In genomic region chr11:62249266-62250037, GRCm38 (mm10) we compare ENCODE assay signal across 7 mouse cellular contexts. TPM values are rescaled to one million over a fixed set of nuclear protein-coding genes. Genes with fewer than 3 reads are reported as not detected.
DNase-seq lines count a peak whose midpoint lies in the region; ATAC-seq and TF ChIP-seq lines count a peak whose summit lies in the region.

No protein-coding gene starts in this region.

- H3K4me1 ChIP-seq in heart, embryonic 14.5 days (ENCODE audit: control insufficient read depth in 2 of 2, insufficient read depth in 2 of 2, low read length in 2 of 2), result peaks cover 5 to 11% of the 10 kb centered on the region in 2 experiments; a peak in 3 of 4 replicates

- H3K4me2 ChIP-seq in heart, embryonic 14.5 days (ENCODE audit: low read length), result peak overlapping the region; percentile 100

- peaks cover 4% of the 10 kb centered on the region; the same call in 1 of the 2 replicates for H3K9me3 ChIP-seq in heart, embryonic 14.5 days (ENCODE audit: control insufficient read depth, low read length)

- H3K36me3 ChIP-seq in C2C12 (ENCODE audit: control insufficient read depth, insufficient read depth), result no peaks in the 10 kb centered on the region
- no peaks in the 10 kb centered on the region for H3K36me3 ChIP-seq in heart, embryonic 14.5 days (ENCODE audit: control insufficient read depth, insufficient read depth, low read length)
- no peaks in the 10 kb centered on the region for H3K36me3 ChIP-seq in macrophage (ENCODE audit: inconsistent target)

- peak overlapping the region; percentile 33 for H3K4me3 ChIP-seq in C2C12 (ENCODE audit: insufficient read depth, poor library complexity, severe bottlenecking)
- peak overlapping the region; percentile 54 to 60 for H3K4me3 ChIP-seq in heart, embryonic 14.5 days (ENCODE audit: control insufficient read depth in 1 of 2, insufficient read depth in 1 of 2, low read depth in 1 of 2, low read length in 2 of 2)
- peak overlapping the region; percentile 47 for H3K4me3 ChIP-seq in macrophage (ENCODE audit: inconsistent target)

- no peak for ATAC-seq in heart, embryonic 14.5 days (ENCODE audit: insufficient number of reproducible peaks, insufficient read depth, low FRiP score, low read depth)

- no peak for TF ChIP-seq CTCF in C2C12 (IDR thresholded peaks at IDR 0.05; ENCODE audit: control insufficient read depth, insufficient read depth, insufficient read length)

- no peaks in the 10 kb centered on the region for H3K79me3 ChIP-seq in C2C12 (ENCODE audit: low read depth)

- no peaks in the 10 kb centered on the region for H3K79me2 ChIP-seq in C2C12 (ENCODE audit: control insufficient read depth, insufficient read depth)
- H3K79me2 ChIP-seq in macrophage (ENCODE audit: inconsistent target), result peaks cover 8% of the 10 kb centered on the region; the same call in 1 of the 2 replicates

- peak overlapping the region; percentile 80 for H3ac ChIP-seq in C2C12 (ENCODE audit: control insufficient read depth, insufficient read length, low read depth)

- peak; percentile 44 for DNase-seq in 416B (ENCODE audit: low read depth)
- DNase-seq in cerebellum, adult 9-11 months, result peak; percentile 21
- peak; percentile 69 for DNase-seq in kidney, postnatal 14 days
- DNase-seq in urinary bladder, postnatal 14 days (ENCODE audit: low spot score), result peak; percentile 59

- H3K27ac ChIP-seq in heart, embryonic 14.5 days (replicated peaks in 1 of 2; ENCODE audit: control insufficient read depth in 1 of 2, insufficient read depth in 1 of 2, low read depth in 2 of 2, low read length in 2 of 2), result no peak overlapping the region
- H3K27ac ChIP-seq in macrophage, result no peak overlapping the region

- 4% methylated on average over 35 of the region's 35 CpGs for WGBS in heart, embryonic 14.5 days
- 16% methylated on average over 35 of the region's 35 CpGs for WGBS in macrophage (ENCODE audit: missing documents)

- H3K27me3 ChIP-seq in C2C12 (ENCODE audit: control insufficient read depth, insufficient read depth, insufficient read length), result no peaks in the 10 kb centered on the region
- peaks cover 32% of the 10 kb centered on the region for H3K27me3 ChIP-seq in heart, embryonic 14.5 days (ENCODE audit: control insufficient read depth, insufficient read depth, low read length)

- H3K9ac ChIP-seq in heart, embryonic 14.5 days (ENCODE audit: low read length), result peak overlapping the region; percentile 66

TF ChIP-seq in C2C12, 6 proteins besides CTCF, POLR2A, EP300 and RAD21:
- no peak for TF ChIP-seq FOSL1 (IDR thresholded peaks at IDR 0.05; ENCODE audit: insufficient read depth, low read length, poor library complexity, severe bottlenecking)
- TF ChIP-seq MAX (IDR thresholded peaks at IDR 0.05), result no peak
- no peak for TF ChIP-seq USF1 (IDR thresholded peaks at IDR 0.05; ENCODE audit: low read depth)
- no peak for TF ChIP-seq MYOG (IDR thresholded peaks at IDR 0.05; ENCODE audit: control insufficient read depth, extremely low read depth, insufficient read length)
- TF ChIP-seq MYOD1 (IDR thresholded peaks at IDR 0.05; ENCODE audit: control insufficient read depth, insufficient read length, low read depth), result no peak
- no peak for TF ChIP-seq CEBPB (IDR thresholded peaks at IDR 0.05; ENCODE audit: low read depth)

RNA-seq across cellular contexts. Expression of gene Adora2b, which starts 0.7 kb away (rescaled TPM):
- polyA plus RNA-seq in C2C12 (2012; fragmentation: generic; extraction: Trizol) (3.7 TPM), macrophage (2018) (1.1 to 5.9 TPM (median 1.4 TPM) in 3 replicates)
- polyA plus RNA-seq in heart, embryonic 14.5 days (2014; fragmentation: Nextera tagmentation; extraction: Ambion mirVana), result 0.81 and 1.5 TPM in 2 replicates
- 10 to 100 TPM in 6 of 26 experiments, 1 to 10 TPM in 9, under 1 TPM in 11; 0.50 to 35.4 (median 2.2) TPM for total RNA-seq in macrophage (2018; cell fraction: chromatin; rRNA removed)
- total RNA-seq in macrophage (2018; cell fraction: cytosol; rRNA removed), result 10 to 100 TPM in 6 of 26 experiments, 1 to 10 TPM in 14, under 1 TPM in 6; 0.37 to 49.9 (median 1.7) TPM
- total RNA-seq in macrophage (2018; cell fraction: nucleus; rRNA removed), result 10 to 100 TPM in 5 of 26 experiments, 1 to 10 TPM in 16, under 1 TPM in 3, not detected in 2; 0.45 to 30.3 (median 4.8) TPM

RNA-seq across cellular contexts. Expression of gene Zswim7, which starts 31.7 kb away (rescaled TPM):
- 38.0 TPM for polyA plus RNA-seq in C2C12 (2012; fragmentation: generic; extraction: Trizol)
- 19.7 and 22.2 TPM in 2 replicates for polyA plus RNA-seq in heart, embryonic 14.5 days (2014; fragmentation: Nextera tagmentation; extraction: Ambion mirVana)
- 1 to 10 TPM; 1.5 to 7.4 (median 4.7) TPM for total RNA-seq in macrophage (2018; cell fraction: chromatin; rRNA removed)
- total RNA-seq in macrophage (2018; cell fraction: cytosol; rRNA removed), result 10 to 100 TPM in 4 of 26 experiments, 1 to 10 TPM in 22; 4.1 to 11.2 (median 8.2) TPM
- 10 to 100 TPM in 3 of 26 experiments, 1 to 10 TPM in 23; 2.6 to 11.1 (median 5.0) TPM for total RNA-seq in macrophage (2018; cell fraction: nucleus; rRNA removed)
- polyA plus RNA-seq in macrophage (2018), result 4.2 to 12.8 TPM (median 8.2 TPM) in 3 replicates

RNA-seq across cellular contexts. Expression of gene Ttc19, which starts 31.8 kb away (rescaled TPM):
- polyA plus RNA-seq in C2C12 (2012; fragmentation: generic; extraction: Trizol) (8.6 TPM), macrophage (2018) (2.2 to 7.4 TPM (median 5.6 TPM) in 3 replicates)
- 16.1 and 19.4 TPM in 2 replicates for polyA plus RNA-seq in heart, embryonic 14.5 days (2014; fragmentation: Nextera tagmentation; extraction: Ambion mirVana)
- 10 to 100 TPM; 18.5 to 76.0 (median 26.6) TPM for total RNA-seq in macrophage (2018; cell fraction: chromatin; rRNA removed)
- 1 to 10 TPM; 2.9 to 7.4 (median 4.1) TPM for total RNA-seq in macrophage (2018; cell fraction: cytosol; rRNA removed)
- total RNA-seq in macrophage (2018; cell fraction: nucleus; rRNA removed), result 10 to 100 TPM; 10.4 to 52.1 (median 23.7) TPM
